Mouse (Mus musculus): ENCODE data around the gene S100a13.

DNA sequence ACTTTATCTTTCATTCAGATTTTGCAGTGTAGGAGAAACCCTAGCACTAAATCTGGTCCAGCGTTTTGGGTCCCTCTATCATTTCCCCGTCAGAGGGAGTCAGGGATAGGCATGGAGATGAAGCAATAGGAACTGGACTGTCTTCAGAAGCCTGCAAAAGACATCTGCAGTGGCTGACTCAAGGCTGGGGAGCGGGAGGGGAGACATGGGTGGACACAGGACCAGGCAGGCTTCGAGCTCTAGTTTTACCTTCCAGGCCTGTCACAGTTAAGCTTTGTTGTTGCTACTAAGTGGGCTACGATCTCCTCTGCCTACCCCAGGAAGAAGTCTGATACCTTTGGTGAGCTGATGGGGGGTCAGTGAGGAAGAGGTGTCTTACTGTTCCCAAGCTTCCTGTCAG, 2.0 kb upstream of the S100a13 start:
- TF ChIP-seq CTCF (conservative IDR thresholded peaks at IDR 0.05; ENCODE audit: low read length) (no peak), POU5F1 (IDR thresholded peaks at IDR 0.05; ENCODE audit: borderline replicate concordance, low read length) (no peak)

Data from E14TG2a.4 (cell line).